Mouse (Mus musculus) T-helper 1 cell (primary cell): ENCODE data around the gene 1700017N19Rik.

Experiments used
- in situ Hi-C: fragments of 300-600 bp; cut with MboI, MseI; formaldehyde crosslinking; loops from one replicate; pipeline ENCODE4 v1.15.1; 2025; ENCODE audit warnings: high pct_unique_total_duplicates

The 1700017N19Rik gene

DNA sequence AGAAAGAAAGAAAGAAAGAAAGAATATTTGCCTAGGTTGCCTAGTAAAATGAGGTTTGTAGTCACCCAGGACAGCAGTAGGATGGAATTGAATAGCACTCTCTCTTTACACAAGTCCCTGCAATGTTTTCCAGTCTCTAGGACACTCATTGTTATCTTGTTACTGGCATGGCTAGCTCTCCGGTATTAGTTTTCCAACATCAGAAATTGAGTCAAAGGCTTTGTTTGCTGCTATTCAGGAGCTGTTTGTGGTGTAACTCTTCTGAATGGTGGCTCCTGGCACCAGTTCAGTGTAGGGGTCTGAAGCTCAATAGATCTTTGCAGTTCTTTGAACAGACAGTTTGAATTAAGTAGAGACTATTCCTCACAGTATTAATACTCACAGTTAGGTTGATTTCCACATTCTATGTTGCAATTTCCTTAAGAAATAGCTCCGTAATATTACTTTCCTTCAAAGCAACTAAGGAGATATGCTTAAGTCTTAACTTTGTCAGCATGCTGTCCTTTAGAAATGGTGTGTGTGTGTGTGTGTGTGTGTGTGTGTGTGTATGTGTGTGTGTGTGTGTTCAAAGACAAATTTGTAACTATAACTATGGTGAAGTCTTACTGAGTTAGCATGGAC lies 71.8 kb downstream of the 1700017N19Rik start:
- in situ Hi-C loops = no loop called here
